Mouse (Mus musculus): ENCODE results near the gene Rasgrp1. TPM values are rescaled to one million over a fixed set of nuclear protein-coding genes. Genes with fewer than 3 reads are reported as not detected.

Gene Rasgrp1
- polyA plus RNA-seq, 1 experiment from 2014 or later = 2.0 TPM

GRCm38 (mm10) chr2:117322399-117322798 lies 20.4 kb downstream of the Rasgrp1 start:
- H3K9ac ChIP-seq (replicated peaks) = no peak overlapping the region
- no peaks in the 10 kb centered on the region for H3K36me3 ChIP-seq
- H3K27me3 ChIP-seq = no peaks in the 10 kb centered on the region
- no peak overlapping the region for H3K4me3 ChIP-seq (replicated peaks)
- H3K27ac ChIP-seq = no peak overlapping the region
- no peaks in the 10 kb centered on the region for H3K4me1 ChIP-seq (replicated peaks)
- WGBS = 90% methylated on average over 8 of the region's 8 CpGs
- no peak for ATAC-seq
- H3K9me3 ChIP-seq = no peaks in the 10 kb centered on the region
- no peak overlapping the region for H3K4me2 ChIP-seq (replicated peaks)

- no peak for ATAC-seq
- H3K27me3 ChIP-seq = no peaks in the 10 kb centered on the region
- H3K27ac ChIP-seq = no peak overlapping the region
- peaks cover 2% of the 10 kb centered on the region; the same call in 1 of the 2 replicates for H3K9me3 ChIP-seq
- H3K4me2 ChIP-seq (replicated peaks) = no peak overlapping the region
- no peak overlapping the region for H3K9ac ChIP-seq (replicated peaks)
- H3K36me3 ChIP-seq = no peaks in the 10 kb centered on the region
- no peak overlapping the region for H3K4me3 ChIP-seq (replicated peaks)
- H3K4me1 ChIP-seq (replicated peaks) = no peaks in the 10 kb centered on the region
- 86% methylated on average over 3 of the region's 3 CpGs for WGBS
These were observed 21.6 kb downstream of the Rasgrp1 start for GRCm38 (mm10) chr2:117321231-117321630.

- H3K4me3 ChIP-seq (replicated peaks) = no peak overlapping the region
- no peak for ATAC-seq
- H3K27ac ChIP-seq = no peak overlapping the region
- H3K4me2 ChIP-seq (replicated peaks) = no peak overlapping the region
- peaks cover 9% of the 10 kb centered on the region for H3K9me3 ChIP-seq
- H3K4me1 ChIP-seq (replicated peaks) = no peaks in the 10 kb centered on the region
- WGBS = 92% methylated on average over 3 of the region's 3 CpGs
- no peak overlapping the region for H3K9ac ChIP-seq (replicated peaks)
- H3K27me3 ChIP-seq = no peaks in the 10 kb centered on the region
- H3K36me3 ChIP-seq = no peaks in the 10 kb centered on the region
These were observed 23.8 kb downstream of the Rasgrp1 start for GRCm38 (mm10) chr2:117318991-117319390.

GRCm38 (mm10) chr2:117313586-117314235 lies 29.1 kb downstream of the Rasgrp1 start:
- Histone ChIP-seq H3K36me3 (no peaks in the 10 kb centered on the region), H3K27ac (no peak overlapping the region), H3K4me3 (replicated peaks) (no peak overlapping the region), H3K4me2 (replicated peaks) (no peak overlapping the region), H3K9me3 (peaks cover 9% of the 10 kb centered on the region), H3K27me3 (no peaks in the 10 kb centered on the region), H3K9ac (replicated peaks) (no peak overlapping the region), H3K4me1 (replicated peaks) (peaks cover 10% of the 10 kb centered on the region)
- 89% methylated on average over 5 of the region's 5 CpGs for WGBS
- ATAC-seq = no peak

GRCm38 (mm10) chr2:117312441-117312895 lies 30.3 kb downstream of the Rasgrp1 start:
- WGBS = 35% methylated on average over 7 of the region's 7 CpGs
- Histone ChIP-seq H3K36me3 (no peaks in the 10 kb centered on the region), H3K4me2 (replicated peaks) (peak overlapping the region; percentile 34), H3K27me3 (no peaks in the 10 kb centered on the region), H3K9ac (replicated peaks) (no peak overlapping the region), H3K9me3 (peaks cover 9% of the 10 kb centered on the region), H3K4me3 (replicated peaks) (peak overlapping the region; percentile 14), H3K27ac (no peak overlapping the region), H3K4me1 (replicated peaks) (peaks cover 10% of the 10 kb centered on the region)
- peak; percentile 89 for ATAC-seq

GRCm38 (mm10) chr2:117312030-117312429 lies 30.8 kb downstream of the Rasgrp1 start:
- ATAC-seq = peak; percentile 14; the same call in 1 of the 2 replicates

GRCm38 (mm10) chr2:117311349-117311748 lies 31.5 kb downstream of the Rasgrp1 start:
- Histone ChIP-seq H3K27ac (no peak overlapping the region), H3K4me3 (replicated peaks) (no peak overlapping the region), H3K9ac (replicated peaks) (no peak overlapping the region), H3K4me1 (replicated peaks) (peaks cover 10% of the 10 kb centered on the region), H3K36me3 (no peaks in the 10 kb centered on the region), H3K4me2 (replicated peaks) (no peak overlapping the region), H3K27me3 (no peaks in the 10 kb centered on the region), H3K9me3 (peaks cover 6% of the 10 kb centered on the region)
- 62% methylated on average over 1 of the region's 1 CpGs for WGBS
- ATAC-seq = no peak

More at GRCm38 (mm10) chr2:117312030-117312429, 30.8 kb downstream of the Rasgrp1 start:
- Histone ChIP-seq H3K4me3 (replicated peaks) (no peak overlapping the region), H3K9ac (replicated peaks) (no peak overlapping the region), H3K4me1 (replicated peaks) (peaks cover 10% of the 10 kb centered on the region), H3K27me3 (no peaks in the 10 kb centered on the region), H3K4me2 (replicated peaks) (peak overlapping the region; percentile 34), H3K9me3 (peaks cover 9% of the 10 kb centered on the region), H3K36me3 (no peaks in the 10 kb centered on the region), H3K27ac (no peak overlapping the region)
- WGBS = 37% methylated on average over 2 of the region's 2 CpGs

GRCm38 (mm10) chr2:117309046-117309445 lies 33.8 kb downstream of the Rasgrp1 start:
- Histone ChIP-seq H3K27me3 (no peaks in the 10 kb centered on the region), H3K9me3 (no peaks in the 10 kb centered on the region), H3K36me3 (no peaks in the 10 kb centered on the region), H3K9ac (replicated peaks) (no peak overlapping the region), H3K4me3 (replicated peaks) (no peak overlapping the region), H3K4me2 (replicated peaks) (no peak overlapping the region), H3K27ac (no peak overlapping the region), H3K4me1 (replicated peaks) (peaks cover 10% of the 10 kb centered on the region)
- 85% methylated on average over 2 of the region's 2 CpGs for WGBS
- ATAC-seq = no peak

- WGBS = 90% methylated on average over 3 of the region's 3 CpGs
- no peak overlapping the region for H3K9ac ChIP-seq (replicated peaks)
- H3K9me3 ChIP-seq = no peaks in the 10 kb centered on the region
- peaks cover 10% of the 10 kb centered on the region for H3K4me1 ChIP-seq (replicated peaks)
- H3K27me3 ChIP-seq = no peaks in the 10 kb centered on the region
- no peak overlapping the region for H3K27ac ChIP-seq
- no peak overlapping the region for H3K4me2 ChIP-seq (replicated peaks)
- no peak for ATAC-seq
- no peak overlapping the region for H3K4me3 ChIP-seq (replicated peaks)
- H3K36me3 ChIP-seq = no peaks in the 10 kb centered on the region
These were observed 34.8 kb downstream of the Rasgrp1 start for GRCm38 (mm10) chr2:117307959-117308358.

- 95% methylated on average over 5 of the region's 5 CpGs for WGBS
- H3K4me3 ChIP-seq (replicated peaks) = no peak overlapping the region
- no peak overlapping the region for H3K4me2 ChIP-seq (replicated peaks)
- H3K36me3 ChIP-seq = no peaks in the 10 kb centered on the region
- ATAC-seq = no peak
- no peaks in the 10 kb centered on the region for H3K4me1 ChIP-seq (replicated peaks)
- no peaks in the 10 kb centered on the region for H3K9me3 ChIP-seq
- H3K9ac ChIP-seq (replicated peaks) = no peak overlapping the region
- H3K27me3 ChIP-seq = no peaks in the 10 kb centered on the region
- no peak overlapping the region for H3K27ac ChIP-seq
These were observed 37.9 kb downstream of the Rasgrp1 start for GRCm38 (mm10) chr2:117304941-117305340.

GRCm38 (mm10) chr2:117303391-117304350 lies 39.1 kb downstream of the Rasgrp1 start:
- no peak overlapping the region for H3K9ac ChIP-seq (replicated peaks)
- H3K9me3 ChIP-seq = no peaks in the 10 kb centered on the region
- 93% methylated on average over 12 of the region's 12 CpGs for WGBS
- no peaks in the 10 kb centered on the region for H3K27me3 ChIP-seq
- ATAC-seq = no peak
- no peak overlapping the region for H3K27ac ChIP-seq
- H3K36me3 ChIP-seq = no peaks in the 10 kb centered on the region
- H3K4me2 ChIP-seq (replicated peaks) = no peak overlapping the region
- no peak overlapping the region for H3K4me3 ChIP-seq (replicated peaks)
- H3K4me1 ChIP-seq (replicated peaks) = no peaks in the 10 kb centered on the region
